Mouse (Mus musculus) hindbrain, embryonic 14.5 days (tissue): ENCODE measurements around the gene Acads. TPM values are rescaled to one million over a fixed set of nuclear protein-coding genes. Genes with fewer than 3 reads are reported as not detected.
A peak's percentile ranks its signal among the peaks of the same experiment; 100 is the strongest.

Experiments used
- ATAC-seq: fragments of 200-750 bp; cut with Nextera tagmentation; 2 replicates; pipeline ENCODE4 v1.8.0; 2017; ENCODE audit warnings: moderate number of reproducible peaks, mild to moderate bottlenecking, moderate TSS enrichment, moderate library complexity; ENCODE audit not compliant: low FRiP score
- DNase-seq: peaks from one replicate; pipeline ENCODE4 v3.0.0-alpha.2; 2015; ENCODE audit warnings: low spot score
- H3K27ac ChIP-seq: fragments of 300-500 bp; sonication (generic); 2 replicates; pipeline ENCODE4 v1.5.1; 2014; ENCODE audit warnings: mild to moderate bottlenecking, moderate library complexity
- H3K27me3 ChIP-seq: fragments of 300-500 bp; sonication (generic); 2 replicates; pipeline ENCODE4 v1.6.1; 2014; ENCODE audit warnings: mild to moderate bottlenecking, low read length, mixed read lengths; ENCODE audit not compliant: control insufficient read depth, insufficient read depth
- H3K36me3 ChIP-seq: fragments of 300-500 bp; sonication (generic); replicated peaks from 2 replicates; pipeline ENCODE4 v1.6.1; 2014; ENCODE audit not compliant: control insufficient read depth, insufficient read depth
- H3K4me1 ChIP-seq: fragments of 300-500 bp; sonication (generic); replicated peaks from 2 replicates; pipeline ENCODE4 v1.6.1; 2014; ENCODE audit warnings: antibody characterized with exemption, low read length, mixed read lengths; ENCODE audit not compliant: control insufficient read depth, insufficient read depth
- H3K4me2 ChIP-seq: fragments of 300-500 bp; sonication (generic); replicated peaks from 2 replicates; pipeline ENCODE4 v1.6.1; 2014; ENCODE audit warnings: mild to moderate bottlenecking, moderate library complexity
- H3K4me3 ChIP-seq: fragments of 300-500 bp; sonication (generic); replicated peaks from 2 replicates; pipeline ENCODE4 v1.5.1; 2014; ENCODE audit warnings: mild to moderate bottlenecking, low read length
- H3K9ac ChIP-seq: fragments of 300-500 bp; sonication (generic); 2 replicates; pipeline ENCODE4 v1.6.1; 2014
- H3K9me3 ChIP-seq: fragments of 300-500 bp; sonication (generic); 2 replicates; pipeline ENCODE4 v1.6.1; 2016; ENCODE audit warnings: low read length; ENCODE audit not compliant: control insufficient read depth
- WGBS: fragments of 180-500 bp; shearing (Covaris S2); extraction: QIAGEN DNeasy Blood & Tissue Kit; methylation state at CpG from one replicate; pipeline ENCODE4 v1.1.7; 2014; 5-methylcytosine and 5-hydroxymethylcytosine counted together
- polyA plus RNA-seq: library from polyadenylated mRNA; unstranded; fragments of >200 nt; fragmentation: Nextera tagmentation; extraction: Ambion mirVana; gene quantifications from 2 replicates; pipeline ENCODE4 v1.2.1, GENCODE M21; 2014

Acads gene
- polyA plus RNA-seq, 1 experiment from 2014 or later: 12.5 TPM

DNA sequence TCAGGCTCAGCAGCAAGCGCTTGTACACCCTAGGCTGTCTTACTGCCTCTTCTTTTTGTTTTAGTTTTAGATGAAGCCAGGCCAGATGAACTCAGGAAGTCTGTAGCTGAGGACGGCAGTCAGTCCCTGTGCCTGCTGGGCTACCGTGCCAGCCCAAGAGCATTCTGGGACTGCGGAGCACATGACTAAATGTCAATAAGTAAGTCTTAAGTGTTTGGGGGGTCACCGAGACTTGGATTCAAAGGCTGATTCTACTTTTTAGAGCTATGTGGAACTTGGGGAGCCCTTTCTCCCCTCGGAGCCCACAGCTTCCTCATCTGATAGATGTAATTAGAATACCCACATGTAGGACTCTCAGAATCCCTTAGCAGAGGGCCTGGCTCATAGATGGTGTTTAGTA, 41.5 kb upstream of the Acads start:
- peaks cover 23% of the 10 kb centered on the region for H3K4me1 ChIP-seq
- H3K9ac ChIP-seq: no peak overlapping the region
- no peak overlapping the region for H3K4me2 ChIP-seq
- no peaks in the 10 kb centered on the region for H3K27me3 ChIP-seq
- no peaks in the 10 kb centered on the region for H3K36me3 ChIP-seq
- 74% methylated on average over 6 of the region's 6 CpGs for WGBS
- H3K9me3 ChIP-seq: no peaks in the 10 kb centered on the region
- no peak overlapping the region for H3K4me3 ChIP-seq
- H3K27ac ChIP-seq: no peak overlapping the region
- no peak for DNase-seq
- ATAC-seq: no peak

DNA sequence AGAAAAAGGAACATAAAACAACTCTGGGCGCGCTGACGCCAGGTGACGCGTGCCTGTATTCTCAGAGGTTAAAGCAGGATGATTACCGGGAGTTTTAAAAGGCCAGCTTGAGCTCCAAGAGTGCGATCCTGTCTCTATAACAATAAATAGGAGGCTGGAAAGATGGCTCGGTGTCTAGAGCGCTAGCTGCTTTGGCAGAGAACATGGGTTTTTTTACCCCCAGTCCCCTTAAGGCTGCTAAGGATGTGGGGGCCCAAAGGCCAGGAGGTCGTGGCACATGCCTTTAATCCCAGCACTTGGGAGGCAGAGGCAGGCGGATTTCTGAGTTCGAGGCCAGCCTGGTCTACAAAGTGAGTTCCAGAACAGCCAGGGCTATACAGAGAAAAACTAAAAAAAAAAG, 40.0 kb upstream of the Acads start:
- Histone ChIP-seq H3K4me3 (peak overlapping the region; percentile 79), H3K27me3 (no peaks in the 10 kb centered on the region), H3K4me1 (peaks cover 38% of the 10 kb centered on the region), H3K4me2 (peak overlapping the region; percentile 68), H3K27ac (peak overlapping the region; percentile 98), H3K9ac (peak overlapping the region; percentile 71), H3K36me3 (no peaks in the 10 kb centered on the region), H3K9me3 (no peaks in the 10 kb centered on the region)
- no peak for DNase-seq
- WGBS: 30% methylated on average over 12 of the region's 12 CpGs
- no peak for ATAC-seq

DNA sequence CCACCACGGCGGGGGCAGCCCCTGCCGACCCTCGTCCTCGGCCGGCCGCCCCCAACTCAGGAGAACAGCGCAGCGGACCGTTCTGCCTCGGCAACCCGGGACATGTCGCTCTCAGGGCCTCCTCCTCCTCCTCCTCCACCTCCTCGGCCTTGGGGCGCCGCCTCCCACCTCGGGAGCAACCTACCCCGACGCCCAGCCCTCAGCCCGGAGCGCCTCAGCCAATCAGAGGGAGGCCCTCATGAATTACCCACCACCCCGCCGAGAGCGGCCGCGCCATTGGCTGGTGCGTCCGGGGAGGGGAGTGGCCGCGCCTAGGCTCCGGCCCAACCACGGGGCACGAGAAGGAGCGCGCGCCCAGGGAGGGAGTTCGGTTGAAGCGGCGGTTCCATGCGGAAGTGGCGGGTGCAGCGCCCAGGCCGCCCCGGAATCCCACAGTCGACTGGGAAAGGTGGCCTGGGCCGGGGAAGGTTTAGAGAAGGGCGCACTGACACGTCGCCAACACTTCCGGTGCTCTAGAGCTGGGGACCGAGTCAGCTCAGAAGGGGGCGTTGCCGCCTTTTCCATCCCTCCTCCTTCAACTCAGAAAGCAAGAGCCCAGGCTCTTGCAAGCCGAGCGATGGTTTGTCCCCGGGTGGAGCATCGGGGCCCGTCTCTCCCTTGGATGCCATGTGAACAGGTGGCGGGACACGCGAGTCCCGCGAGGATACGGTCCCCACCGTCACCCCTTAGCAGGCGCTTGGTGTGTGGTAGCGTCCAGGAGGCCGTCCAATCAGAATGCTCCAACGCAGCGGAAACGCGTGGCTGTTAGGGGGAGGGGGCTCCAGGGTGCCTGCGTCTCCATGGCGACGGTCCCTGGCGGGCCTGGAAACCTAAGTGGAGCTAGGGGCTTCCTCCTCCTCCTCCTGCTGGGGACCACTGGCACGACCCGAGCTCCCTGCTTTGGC, 39.2 kb upstream of the Acads start, which contains the start of gene Mlec:
Gene Mlec, minus strand, starts transcription at position 140 of the 944 bp plus-strand sequence.
- H3K27ac ChIP-seq: peak within 1 kb of the TSS; percentile 98
- H3K4me2 ChIP-seq: peak within 1 kb of the TSS; percentile 68
- no peaks in the 10 kb centered on the region for H3K9me3 ChIP-seq
- H3K4me3 ChIP-seq: peak within 1 kb of the TSS; percentile 79
- no peaks in the 10 kb centered on the region for H3K36me3 ChIP-seq
- peak within 1 kb of the TSS; percentile 90 for H3K9ac ChIP-seq
- under 1% methylated on average over 76 of the region's 78 CpGs for WGBS
- ATAC-seq (peak; percentile 97), DNase-seq (peak; percentile 97)
- peaks cover 40% of the 10 kb centered on the region for H3K4me1 ChIP-seq
- no peaks in the 10 kb centered on the region for H3K27me3 ChIP-seq

DNA sequence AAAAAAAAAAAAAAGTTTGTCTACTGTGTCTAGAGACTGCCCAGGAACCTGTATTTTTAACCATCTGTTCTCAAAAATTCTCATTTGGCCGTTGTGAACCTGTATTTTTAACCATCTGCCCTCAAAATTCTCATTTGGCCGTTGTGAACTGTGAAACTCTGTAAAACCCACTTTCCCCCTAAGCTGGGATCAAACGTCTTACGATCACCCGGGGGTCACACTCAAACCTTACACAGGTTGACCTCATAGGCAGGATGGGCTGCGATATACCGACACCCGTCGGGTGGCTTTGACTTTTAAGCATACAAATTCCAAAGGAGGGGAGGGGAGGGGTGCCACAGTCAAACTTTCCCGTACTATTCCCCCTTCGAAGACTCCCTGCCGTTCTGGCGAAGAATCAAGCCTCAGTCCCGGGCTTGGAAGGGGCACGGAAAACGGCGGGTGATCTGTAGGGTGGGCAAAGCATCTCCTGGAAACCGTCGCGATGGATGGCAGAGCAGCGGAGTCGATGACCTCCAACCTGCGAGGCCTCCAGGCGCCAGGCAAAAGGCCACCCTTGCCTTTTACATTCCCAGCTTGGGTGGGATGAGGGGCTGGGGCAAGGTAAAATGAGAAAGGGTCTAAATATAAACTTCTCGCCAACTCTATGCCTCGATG, 37.9 kb upstream of the Acads start:
- Histone ChIP-seq H3K9me3 (no peaks in the 10 kb centered on the region), H3K4me2 (peak overlapping the region; percentile 60), H3K4me3 (peak overlapping the region; percentile 79), H3K27ac (no peak overlapping the region), H3K4me1 (peaks cover 40% of the 10 kb centered on the region), H3K9ac (peak overlapping the region; percentile 90), H3K36me3 (no peaks in the 10 kb centered on the region), H3K27me3 (no peaks in the 10 kb centered on the region)
- 3% methylated on average over 26 of the region's 26 CpGs for WGBS
- DNase-seq (no peak), ATAC-seq (no peak)

DNA sequence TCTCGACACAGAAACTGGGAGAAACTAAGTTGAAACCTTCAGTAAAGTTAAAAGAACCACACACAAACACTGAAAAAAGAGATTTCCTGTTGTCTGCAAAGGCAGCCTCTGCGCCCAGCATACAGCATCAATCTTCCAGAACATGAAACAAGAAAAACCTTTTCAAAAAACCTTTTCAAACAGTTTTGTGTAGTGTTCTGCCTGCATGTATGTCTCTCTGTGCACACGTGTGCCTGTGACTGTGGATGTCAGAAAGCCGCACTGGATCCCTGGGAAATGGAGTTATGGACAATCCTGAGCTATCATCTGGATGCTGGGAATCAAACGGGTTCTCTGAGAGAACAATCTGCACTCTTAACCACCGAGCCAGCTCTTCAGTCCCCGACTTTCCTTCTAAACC, 37.3 kb upstream of the Acads start:
- Histone ChIP-seq H3K9me3 (no peaks in the 10 kb centered on the region), H3K36me3 (no peaks in the 10 kb centered on the region), H3K9ac (peak overlapping the region; percentile 90), H3K27me3 (no peaks in the 10 kb centered on the region), H3K4me3 (peak overlapping the region; percentile 79), H3K4me1 (peaks cover 40% of the 10 kb centered on the region), H3K27ac (no peak overlapping the region), H3K4me2 (peak overlapping the region; percentile 60)
- no peak for DNase-seq
- 66% methylated on average over 7 of the region's 7 CpGs for WGBS
- no peak for ATAC-seq

DNA sequence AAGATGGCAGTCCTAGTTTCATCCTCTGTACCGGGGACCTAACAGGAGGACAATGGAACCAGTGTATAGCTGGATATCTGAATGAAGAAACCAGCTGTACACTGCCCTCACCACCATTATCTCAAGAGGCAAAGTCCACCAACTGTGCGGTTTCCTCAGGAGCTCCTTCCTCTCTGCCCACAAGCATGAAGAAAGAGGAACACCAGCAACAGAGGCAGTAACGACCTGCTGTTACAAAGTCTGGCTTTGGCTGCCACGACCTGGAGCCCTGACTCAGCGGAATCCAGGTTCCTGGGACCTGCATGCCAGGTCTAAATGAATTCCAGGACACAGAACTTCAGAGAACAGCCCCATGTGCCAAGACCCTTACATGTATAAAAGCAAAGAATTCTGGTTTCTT, 36.7 kb upstream of the Acads start:
- DNase-seq (no peak), ATAC-seq (no peak)
- Histone ChIP-seq H3K4me3 (0 out of 2 replicates have a peak overlapping the region, but pooled peaks have one; percentile 1), H3K4me2 (peak overlapping the region; percentile 60), H3K27me3 (no peaks in the 10 kb centered on the region), H3K9me3 (no peaks in the 10 kb centered on the region), H3K36me3 (peaks cover 4% of the 10 kb centered on the region), H3K27ac (no peak overlapping the region), H3K4me1 (peaks cover 40% of the 10 kb centered on the region), H3K9ac (peak overlapping the region; percentile 90)
- 53% methylated on average over 5 of the region's 5 CpGs for WGBS

DNA sequence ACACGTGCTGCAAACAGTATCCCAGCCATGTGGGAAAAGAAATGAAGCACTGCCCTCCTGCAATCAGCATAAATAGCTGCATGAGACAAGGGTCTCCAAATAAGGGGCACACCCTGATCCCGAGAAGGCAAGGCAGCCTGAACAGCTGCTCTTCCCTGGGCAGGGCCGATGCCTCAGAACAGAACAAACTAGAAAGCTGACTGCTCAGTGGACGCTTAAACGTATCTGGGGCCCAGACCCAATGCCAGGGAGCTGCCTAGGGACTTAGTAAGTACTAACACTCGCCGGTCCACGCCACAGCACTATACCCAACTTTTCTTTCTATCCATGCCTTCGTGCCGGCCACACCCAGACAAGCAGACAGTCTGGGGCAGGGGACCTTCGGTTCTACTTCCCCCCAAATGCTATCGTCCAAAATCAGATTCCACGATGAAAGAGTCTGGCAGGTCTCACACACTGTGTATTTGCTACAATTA, 36.0 kb upstream of the Acads start:
- DNase-seq (no peak), ATAC-seq (no peak)
- 80% methylated on average over 13 of the region's 13 CpGs for WGBS
- H3K4me3 ChIP-seq: no peak overlapping the region
- peaks cover 40% of the 10 kb centered on the region for H3K4me1 ChIP-seq
- no peaks in the 10 kb centered on the region for H3K27me3 ChIP-seq
- peak overlapping the region; percentile 60 for H3K4me2 ChIP-seq
- no peaks in the 10 kb centered on the region for H3K9me3 ChIP-seq
- peaks cover 11% of the 10 kb centered on the region for H3K36me3 ChIP-seq
- H3K27ac ChIP-seq: 0 out of 2 replicates have a peak overlapping the region, but pooled peaks have one; percentile 10
- H3K9ac ChIP-seq: peak overlapping the region; percentile 90

DNA sequence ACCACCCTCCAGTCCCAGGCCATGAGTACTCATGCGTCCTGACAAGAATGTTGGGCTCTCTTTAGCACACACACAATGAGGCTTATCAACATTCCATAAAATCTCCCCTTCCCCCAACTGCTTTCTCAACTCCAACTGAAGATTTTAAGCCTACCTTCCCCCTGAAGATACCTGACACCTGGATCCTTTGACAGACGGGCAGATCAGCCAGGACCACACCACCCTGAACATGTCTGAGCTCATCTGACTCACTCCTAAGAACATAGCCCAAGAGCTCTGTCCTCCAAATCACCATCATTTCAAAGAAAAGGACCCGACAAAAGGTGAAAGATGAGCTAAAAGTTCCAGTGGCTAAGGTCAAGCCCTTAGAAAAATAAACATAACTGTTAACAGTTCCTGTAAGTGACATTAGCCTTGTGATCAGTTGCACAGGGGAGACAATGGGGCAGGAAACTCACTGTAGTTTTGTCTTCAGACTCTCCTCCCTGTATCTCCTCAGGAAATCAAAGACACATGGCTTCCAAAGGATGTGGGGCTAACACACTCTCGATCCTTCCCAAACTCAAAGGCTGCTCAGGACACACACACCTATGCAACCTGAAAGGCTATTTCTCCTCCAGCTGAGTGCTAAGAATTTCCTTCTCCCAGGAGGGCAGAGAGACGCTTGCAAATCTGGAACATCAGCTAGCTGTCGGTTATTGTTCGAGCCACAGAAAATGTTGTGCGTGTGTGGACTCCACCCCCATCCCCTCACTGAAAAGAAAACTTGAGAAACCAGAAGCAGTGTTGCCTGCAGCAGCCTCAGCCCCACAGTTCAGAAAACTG, 33.2 kb upstream of the Acads start:
- Histone ChIP-seq H3K27ac (no peak overlapping the region), H3K36me3 (peaks cover 38% of the 10 kb centered on the region), H3K27me3 (no peaks in the 10 kb centered on the region), H3K4me2 (no peak overlapping the region), H3K9ac (no peak overlapping the region), H3K4me1 (peaks cover 32% of the 10 kb centered on the region), H3K9me3 (no peaks in the 10 kb centered on the region), H3K4me3 (no peak overlapping the region)
- DNase-seq (no peak), ATAC-seq (no peak)
- 72% methylated on average over 8 of the region's 8 CpGs for WGBS
